Mouse (Mus musculus): ENCODE measurements at regions not wholly inside any gene's neighbourhood (a gene's known extent, or its start where the extent isn't known, plus 50 kb on each side); places are given as distances from the start of the nearest gene placed in this dataset.
A peak's percentile ranks its signal among the peaks of the same experiment; 100 is the strongest.
"Not testable (repeated sequence)": the region's sequence is repeated elsewhere in the genome, so short reads cannot be mapped to it uniquely, and the experiment has no call there.

DNA sequence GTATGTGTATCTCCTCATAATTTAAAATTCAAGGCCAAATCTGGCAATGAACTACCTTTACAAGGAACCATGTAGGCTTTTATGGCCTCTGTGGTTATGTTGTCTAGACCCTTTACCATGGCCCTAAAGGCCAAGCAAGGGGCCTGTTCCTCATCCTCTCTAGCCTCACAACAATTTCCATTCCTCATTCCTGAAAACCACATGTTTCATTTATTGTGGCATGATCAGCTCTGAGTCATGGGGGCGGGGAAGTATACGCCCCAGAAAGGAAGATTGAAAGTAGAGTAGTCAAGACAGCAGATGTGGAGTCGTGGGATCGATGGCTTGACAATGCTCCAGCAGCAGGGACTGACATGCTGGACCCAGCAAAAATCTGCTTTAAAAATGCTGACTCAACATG, 326.8 kb upstream of the Rnf219 start:
- DNase-seq (ENCODE audit: extremely low spot score, low read depth, low spot score): no peak

DNA sequence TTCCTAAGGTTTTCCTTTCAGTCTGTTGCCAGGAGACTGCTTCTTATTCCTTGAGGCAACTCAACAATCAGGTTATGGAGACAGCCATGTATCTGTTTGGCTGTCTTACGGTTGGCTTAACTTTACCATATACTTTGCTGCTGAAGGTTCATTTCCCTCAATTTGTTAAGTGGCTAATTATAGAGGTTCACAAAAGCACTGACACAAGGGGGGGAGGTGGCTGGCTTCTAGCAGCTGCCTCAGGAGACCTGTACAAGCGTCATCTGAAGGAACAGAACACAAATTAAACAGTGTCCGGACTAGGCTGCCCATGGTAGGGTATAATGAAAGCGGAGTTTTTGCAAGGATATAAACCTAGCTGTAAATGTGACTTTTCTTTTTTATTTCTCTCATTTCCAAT, 305.0 kb upstream of the Rnf219 start:
- DNase-seq (ENCODE audit: extremely low spot score, low read depth, low spot score): no peak

DNA sequence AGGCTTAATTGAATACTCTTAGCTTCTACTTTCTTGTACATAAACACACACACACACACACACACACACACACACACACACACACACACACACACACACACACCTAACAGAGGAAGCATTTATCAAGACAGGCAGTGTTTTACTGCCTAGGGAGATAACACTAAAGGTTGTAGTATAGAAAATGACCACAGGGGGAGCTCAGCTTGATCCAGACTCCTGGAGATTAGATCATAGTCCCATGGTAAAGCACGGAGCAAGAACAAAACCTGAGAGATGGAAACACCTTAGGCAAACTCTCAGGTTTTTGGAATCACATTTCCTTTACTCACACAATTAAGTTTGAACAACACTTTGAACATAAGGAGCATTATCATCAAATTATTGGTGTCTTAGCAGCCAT, 302.5 kb upstream of the Rnf219 start:
- DNase-seq (ENCODE audit: extremely low spot score, low read depth, low spot score): no peak

- DNase-seq (ENCODE audit: extremely low spot score, low read depth, low spot score): no peak
Measured at GRCm38 (mm10) chr14:104824224-104824623, 301.8 kb upstream of the Rnf219 start.

- no peak for DNase-seq (ENCODE audit: extremely low spot score, low read depth, low spot score)
Measured at GRCm38 (mm10) chr14:104821903-104822573, 299.6 kb upstream of the Rnf219 start.

DNA sequence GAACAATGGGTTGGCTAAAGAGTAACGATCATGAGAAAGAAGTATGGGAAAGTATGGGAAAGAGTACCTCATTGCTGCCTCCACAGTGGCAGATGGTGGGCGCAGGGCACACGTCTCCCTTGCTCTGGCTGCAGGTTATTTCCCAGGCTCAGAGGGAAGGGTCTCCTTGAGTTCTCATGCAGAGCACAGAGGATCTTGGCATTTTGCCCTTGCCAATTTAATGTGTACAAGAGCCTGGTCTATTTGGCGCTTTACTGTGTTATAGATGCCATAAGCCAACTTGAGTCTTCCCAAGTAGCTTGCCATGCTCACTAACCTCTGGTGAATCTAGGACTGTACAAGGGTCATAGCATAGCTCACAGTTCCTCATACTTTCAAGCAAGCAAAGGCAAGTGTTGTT, 296.7 kb upstream of the Rnf219 start:
- DNase-seq (ENCODE audit: extremely low spot score, low read depth, low spot score): no peak

- DNase-seq (ENCODE audit: extremely low spot score, low read depth, low spot score): peak; percentile 77
Measured at GRCm38 (mm10) chr14:104813977-104814584, 291.6 kb upstream of the Rnf219 start.

GRCm38 (mm10) chr14:104812006-104812405, 289.6 kb upstream of the Rnf219 start:
- DNase-seq (ENCODE audit: extremely low spot score, low read depth, low spot score): no peak

DNA sequence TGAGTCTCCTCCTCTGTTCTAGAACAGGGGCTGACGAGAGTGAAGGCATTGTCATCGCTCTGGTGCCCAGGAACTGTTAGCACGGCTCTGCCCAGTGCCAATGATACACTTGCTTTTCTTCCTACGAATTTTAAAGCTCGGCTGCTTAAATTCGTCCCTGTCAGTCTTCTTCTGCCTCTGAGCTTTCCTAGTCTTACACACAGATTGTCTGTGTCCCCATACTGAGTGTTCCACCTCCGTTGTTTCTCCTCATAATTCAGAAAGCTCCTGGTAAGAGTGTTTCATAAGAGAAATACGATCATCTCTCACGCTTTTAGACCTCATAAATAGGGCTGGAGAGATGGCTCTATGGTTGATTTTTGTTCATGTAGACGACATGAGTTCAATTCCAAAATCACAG, 282.9 kb upstream of the Rnf219 start:
- no peak for DNase-seq (ENCODE audit: extremely low spot score, low read depth, low spot score)

DNA sequence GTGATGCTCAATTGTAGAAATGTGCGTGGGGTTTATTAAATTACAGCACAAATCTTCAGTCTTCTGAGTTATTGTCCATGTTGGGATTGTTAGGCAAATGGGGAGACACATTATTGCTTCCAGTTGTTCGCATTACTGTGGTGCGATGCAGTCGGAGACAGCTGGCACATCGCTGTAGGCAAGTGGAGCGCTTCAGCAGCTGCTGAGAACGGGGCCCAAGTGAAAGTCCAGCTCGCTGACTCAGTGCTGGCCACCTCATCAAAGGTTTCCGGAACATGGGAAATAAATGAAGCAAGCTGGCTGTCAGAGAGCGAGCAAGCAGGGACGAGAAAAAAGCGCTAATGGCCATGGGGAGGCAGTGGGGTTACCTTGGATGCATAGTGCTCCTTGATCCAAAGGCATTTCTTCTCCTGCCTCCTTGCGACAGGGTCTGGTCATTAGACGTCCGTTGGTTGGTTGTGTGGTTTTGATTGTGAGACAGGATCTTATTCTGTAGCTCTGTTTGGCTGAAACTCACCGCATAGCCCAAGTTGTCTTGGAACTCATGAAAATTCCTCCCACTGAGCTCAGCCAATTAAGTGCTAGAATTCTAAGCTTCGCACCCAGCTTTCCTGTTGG, 274.0 kb upstream of the Rnf219 start:
- DNase-seq (ENCODE audit: extremely low spot score, low read depth, low spot score): no peak

GRCm38 (mm10) chr14:104789346-104789745, 266.9 kb upstream of the Rnf219 start:
- peak; percentile 8 for DNase-seq (ENCODE audit: extremely low spot score, low read depth, low spot score)

DNA sequence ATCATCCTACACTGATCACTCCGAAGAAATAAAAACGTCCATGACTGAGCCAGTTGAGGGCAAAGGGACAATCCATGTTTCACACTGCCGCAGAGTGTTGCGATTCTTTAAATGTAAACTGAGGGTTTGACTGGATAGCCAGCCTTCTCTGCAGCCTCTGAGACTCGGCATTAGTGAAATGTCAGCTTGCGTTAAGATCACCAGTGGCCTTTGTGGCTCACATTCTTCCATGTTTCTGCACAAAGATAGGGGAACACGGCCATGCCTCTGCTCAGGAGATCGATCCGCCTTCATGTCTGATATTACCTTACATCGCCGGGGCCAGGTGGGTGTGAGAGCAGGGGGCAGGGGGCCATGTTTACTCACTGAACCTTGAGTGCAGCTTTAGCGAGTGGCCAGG, 262.6 kb upstream of the Rnf219 start:
- DNase-seq (ENCODE audit: extremely low spot score, low read depth, low spot score): no peak

- DNase-seq (ENCODE audit: extremely low spot score, low read depth, low spot score): no peak
Measured at GRCm38 (mm10) chr14:104769938-104770337, 247.5 kb upstream of the Rnf219 start.

GRCm38 (mm10) chr14:104734213-104734612, 211.8 kb upstream of the Rnf219 start:
- DNase-seq (ENCODE audit: extremely low spot score, low read depth, low spot score): no peak

GRCm38 (mm10) chr14:104732036-104732435, 209.6 kb upstream of the Rnf219 start:
- no peak for DNase-seq (ENCODE audit: extremely low spot score, low read depth, low spot score)

- DNase-seq (ENCODE audit: extremely low spot score, low read depth, low spot score): no peak
Measured at GRCm38 (mm10) chr14:104731319-104731995, 209.0 kb upstream of the Rnf219 start.

- DNase-seq (ENCODE audit: extremely low spot score, low read depth, low spot score): not testable (repeated sequence)
Measured at GRCm38 (mm10) chr14:104715651-104716050, 193.2 kb upstream of the Rnf219 start.

DNA sequence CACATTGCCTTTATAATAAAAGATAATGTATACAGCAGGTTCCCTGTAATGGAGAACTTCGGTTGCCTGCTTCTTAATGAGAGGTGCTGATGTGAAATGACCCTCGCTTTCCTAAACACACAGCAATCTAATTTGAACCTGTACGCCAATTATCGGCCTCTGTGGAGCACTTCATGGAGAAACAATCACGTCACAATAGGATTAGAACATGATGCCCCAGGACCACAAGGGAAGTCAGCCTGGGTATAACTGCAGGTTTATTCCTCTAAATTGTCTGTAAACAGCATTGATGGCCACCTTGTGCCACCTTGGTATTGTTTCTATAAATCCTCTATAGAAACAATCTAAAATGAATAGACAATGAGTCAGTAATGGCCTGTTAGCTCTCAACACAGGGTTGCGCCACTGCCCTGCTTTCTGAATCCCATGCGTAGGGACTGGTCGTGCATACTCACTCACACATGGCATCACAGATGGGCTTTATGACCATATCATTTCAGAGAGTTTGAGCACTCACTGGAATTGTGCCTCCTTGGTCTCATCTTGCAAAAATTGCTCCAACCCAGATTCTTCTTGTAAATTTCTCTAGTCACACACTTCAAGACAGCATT, 179.9 kb upstream of the Rnf219 start:
- no peak for DNase-seq (ENCODE audit: extremely low spot score, low read depth, low spot score)

DNA sequence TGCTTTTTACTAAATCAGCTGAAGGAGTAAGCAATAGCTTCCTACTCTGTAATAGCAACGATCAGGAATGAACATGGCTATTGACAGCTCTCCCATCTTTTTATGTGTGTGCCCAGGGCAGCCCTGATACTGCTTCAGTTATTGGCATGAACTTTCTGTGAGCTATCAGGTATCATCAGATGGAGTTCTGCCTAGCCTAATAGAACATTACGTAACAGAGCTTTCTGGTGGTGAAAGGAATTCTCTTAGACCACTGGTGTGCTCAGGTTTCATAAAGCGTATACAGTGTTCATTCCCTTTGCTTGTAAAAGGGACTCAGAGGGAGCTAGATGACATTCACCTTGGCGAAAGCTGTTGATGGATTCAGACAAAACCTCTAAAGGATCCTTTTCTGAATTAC, 176.5 kb upstream of the Rnf219 start:
- no peak for DNase-seq (ENCODE audit: extremely low spot score, low read depth, low spot score)

DNA sequence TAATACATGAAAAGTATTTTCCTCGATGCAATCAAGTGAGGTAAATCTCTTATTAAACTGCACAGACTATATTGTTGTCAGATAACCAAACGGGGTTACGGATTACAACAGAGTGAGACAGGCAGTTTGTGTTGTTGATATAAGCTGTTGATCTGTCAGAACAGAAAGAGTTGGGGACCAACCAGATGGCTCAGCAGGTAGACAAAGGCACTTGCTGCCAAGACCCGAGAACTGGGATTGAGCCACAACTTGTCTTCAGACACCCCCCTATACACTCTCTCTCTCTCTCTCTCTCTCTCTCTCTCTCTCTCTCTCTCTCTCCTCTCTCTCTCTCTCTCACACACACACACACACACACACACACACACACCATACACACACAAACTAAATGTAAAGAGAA, 172.7 kb upstream of the Rnf219 start:
- no peak for DNase-seq (ENCODE audit: extremely low spot score, low read depth, low spot score)

- DNase-seq (ENCODE audit: extremely low spot score, low read depth, low spot score): no peak
Measured at GRCm38 (mm10) chr14:104694174-104694803, 171.8 kb upstream of the Rnf219 start.

Data from hindlimb bud, embryonic 11.5 days (tissue).